Mouse (Mus musculus) c-Kit-positive CD71-positive TER-119-negative erythroid progenitor cells, embryonic 14.5 days (primary cell): ENCODE measurements around the gene Gimap7.

Experiments
- DNase-seq: peaks from one replicate; pipeline ENCODE4 v3.0.0-alpha.2; 2013; ENCODE audit warnings: low read depth

Gene Gimap7

DNA sequence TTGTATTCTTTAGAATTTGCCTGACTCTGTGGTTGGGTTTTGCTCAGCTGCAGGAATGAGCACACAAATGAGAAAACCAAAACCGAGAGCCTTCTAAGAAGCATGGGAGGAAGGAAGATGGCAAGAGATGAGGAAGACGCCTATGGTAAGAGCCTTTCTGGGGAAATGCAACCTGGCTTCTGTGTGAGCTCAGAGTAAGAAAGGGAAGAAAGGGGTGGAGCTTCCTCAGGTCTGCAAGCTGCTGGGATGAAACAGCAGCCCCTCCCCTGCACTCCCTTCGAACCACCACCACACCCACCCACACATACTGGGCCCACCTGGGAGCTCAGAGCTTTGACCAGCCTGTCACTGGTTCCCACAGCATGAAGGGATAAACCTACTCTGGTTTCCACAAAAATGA lies 22.9 kb downstream of the Gimap7 start:
- DNase-seq = no peak

DNA sequence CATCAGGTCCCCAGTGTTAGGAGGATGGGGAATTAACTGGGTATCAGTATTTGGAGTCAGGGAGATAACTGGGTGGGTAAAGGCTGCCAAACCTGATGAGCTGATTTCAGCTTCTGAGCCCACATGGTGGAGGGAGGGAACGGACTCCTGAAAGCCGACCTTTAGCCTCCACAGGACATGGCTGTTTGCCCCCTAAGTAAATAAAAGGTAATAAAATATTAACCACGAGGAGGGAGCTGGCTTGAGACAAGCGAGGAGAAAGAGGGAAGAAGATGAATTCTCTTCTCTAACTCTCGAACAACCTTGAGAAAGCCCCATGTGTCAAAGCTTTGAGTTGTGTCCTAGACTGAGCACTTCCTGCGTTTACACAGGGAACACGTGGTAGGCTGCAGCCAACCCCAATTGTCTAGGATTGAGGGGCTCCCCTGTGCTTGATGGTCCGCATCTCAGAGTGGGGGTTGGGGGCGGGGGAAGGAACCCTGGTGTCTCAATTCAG lies 23.3 kb downstream of the Gimap7 start:
- no peak for DNase-seq

DNA sequence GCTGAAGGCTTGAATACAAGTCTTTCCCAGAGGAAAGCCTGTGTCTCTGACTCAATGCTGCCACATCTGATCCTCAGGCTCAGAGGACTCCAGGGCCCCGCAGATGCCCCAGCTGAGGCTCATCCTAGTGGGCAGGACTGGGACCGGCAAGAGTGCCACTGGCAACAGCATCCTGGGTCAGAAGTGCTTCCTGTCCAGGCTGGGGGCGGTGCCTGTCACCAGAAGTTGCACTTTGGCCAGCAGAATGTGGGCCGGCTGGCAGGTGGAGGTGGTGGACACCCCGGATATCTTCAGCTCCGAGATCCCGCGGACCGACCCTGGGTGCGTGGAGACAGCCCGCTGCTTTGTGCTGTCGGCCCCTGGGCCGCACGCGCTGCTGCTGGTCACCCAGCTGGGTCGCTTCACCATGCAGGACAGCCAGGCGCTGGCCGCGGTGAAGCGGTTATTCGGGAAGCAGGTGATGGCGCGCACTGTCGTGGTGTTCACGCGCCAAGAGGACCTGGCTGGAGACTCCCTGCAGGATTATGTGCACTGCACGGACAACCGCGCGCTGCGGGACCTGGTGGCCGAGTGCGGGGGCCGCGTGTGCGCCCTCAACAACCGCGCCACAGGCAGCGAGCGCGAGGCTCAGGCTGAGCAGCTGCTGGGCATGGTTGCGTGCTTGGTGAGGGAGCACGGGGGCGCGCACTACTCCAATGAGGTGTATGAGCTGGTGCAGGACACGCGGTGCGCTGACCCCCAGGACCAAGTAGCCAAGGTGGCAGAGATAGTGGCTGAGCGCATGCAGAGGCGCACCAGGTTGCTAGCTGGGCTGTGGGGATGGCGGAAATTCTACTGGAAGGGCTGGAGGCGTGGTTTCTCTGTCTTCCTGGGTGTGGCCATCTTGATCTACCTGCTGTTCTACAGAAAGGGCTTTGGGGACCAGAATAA lies 24.3 kb downstream of the Gimap7 start:
- DNase-seq = no peak

DNA sequence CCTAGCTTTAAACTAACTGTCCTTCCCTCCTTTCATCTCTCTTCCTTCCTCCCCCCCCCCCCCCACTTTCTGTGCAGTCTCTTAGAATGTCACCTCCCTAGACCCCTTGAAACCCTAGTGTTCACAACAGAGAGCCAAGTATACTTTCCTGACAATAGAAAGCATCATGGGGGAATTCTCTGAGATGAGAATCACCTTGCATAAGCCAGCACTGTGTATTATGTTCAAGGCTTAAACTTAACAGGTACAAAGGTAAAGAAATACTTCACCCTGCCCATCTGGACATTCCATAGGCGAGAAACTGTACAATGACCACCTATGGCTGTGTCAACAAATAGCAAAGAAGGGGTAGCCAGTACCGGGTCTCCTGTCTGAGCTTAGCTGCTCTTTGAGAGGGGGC lies 27.1 kb downstream of the Gimap7 start:
- no peak for DNase-seq

DNA sequence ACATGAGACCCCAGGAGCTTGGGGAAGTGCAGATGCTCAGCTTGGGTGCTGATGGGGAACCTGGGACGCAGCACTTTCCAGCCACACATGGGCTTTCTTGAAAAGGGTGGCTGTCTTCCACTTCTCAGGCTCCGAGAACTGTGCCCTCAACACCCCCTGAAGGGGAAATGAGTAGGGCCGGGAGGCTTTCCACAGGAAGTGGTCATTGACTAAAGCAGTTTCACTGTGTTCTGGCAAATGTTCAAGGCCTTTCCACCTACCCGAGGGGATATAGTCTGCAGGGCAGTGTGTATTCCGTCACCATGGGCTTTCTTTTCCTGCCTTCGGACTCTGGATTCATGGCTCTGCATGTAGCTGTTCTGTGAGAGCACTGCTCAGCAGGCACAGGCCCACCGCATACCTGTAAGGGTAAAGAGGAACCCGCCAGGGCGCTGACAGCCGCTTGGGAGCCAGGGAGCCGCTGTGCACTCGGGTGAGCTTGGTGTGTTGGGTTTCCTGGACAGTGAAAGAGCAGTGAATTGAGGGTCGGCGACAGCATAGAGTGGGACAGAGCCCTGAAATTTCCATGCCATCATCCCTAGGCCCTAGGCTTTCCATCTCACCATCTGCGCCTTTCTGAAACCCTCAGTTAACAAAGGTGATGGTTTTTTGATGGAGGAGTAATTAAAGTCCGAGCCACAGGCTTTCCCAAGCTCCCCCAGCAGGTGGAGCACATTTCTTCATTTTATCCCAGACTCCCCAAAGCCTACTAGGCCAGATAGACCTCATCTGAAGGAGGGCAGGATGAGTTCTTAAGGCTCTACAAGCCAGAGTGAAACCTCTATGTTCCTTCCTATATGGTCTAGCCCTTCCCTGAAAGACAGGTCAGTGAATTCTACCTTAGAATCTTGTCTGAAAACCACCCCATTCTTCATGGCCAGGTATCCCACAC lies 27.8 kb downstream of the Gimap7 start, which contains the start of gene Gimap5:
TSS of gene Gimap5 (plus strand) at position 239 of the 931 bp plus-strand sequence.
- DNase-seq = no peak

DNA sequence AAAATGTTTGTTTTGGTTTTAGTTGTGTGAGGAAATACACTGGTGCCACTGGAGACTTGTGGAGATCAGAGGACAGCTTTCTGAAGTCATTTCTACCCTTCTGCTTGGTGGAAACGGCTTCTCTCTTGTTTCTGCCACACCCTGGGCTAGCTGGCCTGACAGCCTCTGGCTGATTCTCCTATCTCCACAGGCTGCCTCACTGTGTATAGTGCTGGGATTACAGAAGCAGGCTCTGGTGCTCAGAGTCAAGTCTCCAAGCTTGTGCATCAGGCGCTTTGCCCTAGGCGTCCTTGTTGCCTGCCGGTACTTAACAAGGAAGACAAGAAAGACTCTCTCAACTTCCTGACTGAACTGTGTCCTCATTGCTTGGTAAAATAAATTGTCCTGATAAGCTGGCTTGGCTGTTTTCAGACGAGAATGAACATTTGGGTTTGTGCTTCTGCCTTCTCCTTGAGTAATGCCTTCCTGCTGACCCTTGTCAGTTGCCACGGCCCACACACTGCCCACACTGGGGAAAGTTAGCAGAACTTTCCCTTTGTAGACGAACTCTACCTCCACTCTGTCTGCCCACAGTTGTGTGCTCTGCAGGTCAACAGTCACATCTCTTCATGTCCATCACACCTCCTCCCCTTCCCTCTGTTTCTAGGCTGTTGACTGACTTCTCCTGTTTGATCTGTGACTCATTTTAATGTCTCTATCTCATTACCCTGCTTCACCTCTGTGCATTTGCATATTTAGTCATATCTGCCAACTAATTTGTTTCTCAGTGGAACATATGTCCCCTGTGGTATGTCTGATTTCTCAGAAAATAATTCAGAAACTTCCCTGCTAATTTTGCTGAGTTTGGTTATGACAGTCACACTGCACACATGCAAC lies 28.9 kb downstream of the Gimap7 start:
- DNase-seq = no peak

DNA sequence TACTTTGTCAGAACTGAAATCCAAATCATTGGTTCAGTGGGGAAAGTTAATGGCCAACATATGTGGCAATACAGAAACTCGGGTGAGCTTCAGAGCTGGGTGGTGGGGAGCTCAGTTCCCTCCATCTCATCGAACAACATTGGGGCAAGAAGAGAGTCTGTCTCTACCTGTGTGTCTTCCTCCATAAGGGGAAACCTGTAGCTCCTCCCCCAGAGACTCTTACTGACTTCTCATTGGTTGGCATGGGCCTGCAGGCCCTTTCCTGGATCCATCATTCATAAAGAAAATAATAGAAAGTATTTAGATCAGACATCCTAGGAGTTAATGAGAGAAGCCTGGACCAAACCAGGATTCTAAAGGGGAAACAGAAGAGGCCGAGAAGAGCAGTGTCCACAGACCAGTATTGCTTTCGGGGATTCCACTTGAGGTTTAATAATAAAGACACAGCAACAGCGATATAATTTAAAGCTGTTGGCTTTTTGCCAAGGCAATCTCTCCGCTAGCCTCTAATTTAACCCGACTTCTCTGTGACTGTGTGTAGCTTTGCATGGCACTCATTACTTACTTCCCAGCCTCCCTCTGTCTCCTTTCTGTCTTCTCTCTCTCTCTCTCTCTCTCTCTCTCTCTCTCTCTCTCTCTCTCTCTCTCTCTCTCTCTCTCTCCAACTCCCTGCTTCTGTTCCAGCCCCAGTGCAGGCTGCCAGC lies 45.3 kb downstream of the Gimap7 start:
- DNase-seq = no peak

DNA sequence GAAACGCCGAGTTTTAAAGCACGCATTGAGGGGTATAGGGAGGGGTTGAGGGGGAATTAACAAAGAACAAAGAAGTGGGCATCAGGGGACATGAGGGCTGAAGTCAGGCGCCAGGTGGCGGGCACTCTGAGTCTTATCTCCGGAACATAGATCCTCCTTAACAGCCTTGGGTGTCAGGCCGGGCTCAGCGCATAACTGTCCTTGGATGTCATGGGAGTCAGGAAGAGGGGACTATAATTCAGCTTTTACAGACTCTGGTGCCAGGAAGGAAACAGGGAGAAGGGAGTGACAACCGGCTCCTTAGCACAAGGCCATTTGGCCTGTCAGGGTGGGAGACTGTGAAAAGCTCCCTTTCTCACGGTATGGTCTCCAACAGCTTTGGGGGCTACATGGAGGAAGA lies 46.1 kb downstream of the Gimap7 start:
- no peak for DNase-seq

DNA sequence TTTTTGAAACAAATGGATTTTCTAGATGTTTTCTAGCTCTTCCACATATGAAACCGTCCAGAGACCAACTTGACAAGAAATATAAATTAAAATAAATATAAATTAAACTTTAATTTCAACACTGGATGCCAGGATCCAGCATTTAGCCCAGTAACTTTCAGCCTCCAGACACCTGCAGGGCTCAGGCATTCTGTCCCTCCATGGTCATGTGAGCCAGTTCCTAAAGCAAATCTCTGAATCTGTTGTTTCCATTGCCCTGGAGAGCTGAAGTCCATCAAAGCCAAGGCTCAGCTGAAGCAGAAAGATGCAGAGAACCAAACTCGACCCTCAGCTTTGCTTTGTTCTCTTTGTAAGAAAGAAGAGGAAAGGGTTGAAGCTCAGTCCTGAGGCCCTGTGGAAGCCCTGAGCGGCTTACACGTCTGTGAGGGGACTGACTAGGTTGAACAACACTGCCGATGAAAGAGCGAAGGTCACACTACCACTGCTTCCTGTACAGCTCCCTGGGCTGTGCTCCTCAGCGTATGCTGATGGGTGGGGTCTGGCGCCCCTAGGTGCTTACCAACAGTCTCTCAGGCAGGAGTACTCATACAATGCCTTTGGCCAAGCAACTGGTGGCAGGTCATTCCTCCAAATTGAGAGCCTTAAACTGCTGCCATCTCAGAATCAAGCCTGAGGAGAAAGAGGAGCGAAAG lies 49.9 kb downstream of the Gimap7 start:
- DNase-seq = no peak

DNA sequence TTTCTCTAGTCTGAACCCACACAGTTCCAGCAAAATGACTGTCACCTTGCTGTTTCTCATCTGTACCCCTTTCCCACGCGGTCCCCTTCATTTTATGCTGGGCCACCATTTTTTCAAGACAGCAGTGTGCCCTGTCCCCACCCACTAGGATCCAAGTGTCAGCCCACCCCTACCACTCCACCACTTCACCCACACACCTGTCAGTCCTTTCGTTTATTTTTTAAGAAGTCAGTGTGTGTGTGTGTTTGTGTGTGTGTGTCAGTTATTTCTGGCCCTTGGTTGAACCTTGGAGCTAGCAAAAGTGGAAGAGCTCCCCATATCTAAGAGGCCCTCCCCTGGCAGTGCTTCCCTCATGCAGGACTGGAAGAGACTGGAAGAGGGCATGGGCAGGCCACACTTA lies 50.5 kb downstream of the Gimap7 start:
- no peak for DNase-seq

DNA sequence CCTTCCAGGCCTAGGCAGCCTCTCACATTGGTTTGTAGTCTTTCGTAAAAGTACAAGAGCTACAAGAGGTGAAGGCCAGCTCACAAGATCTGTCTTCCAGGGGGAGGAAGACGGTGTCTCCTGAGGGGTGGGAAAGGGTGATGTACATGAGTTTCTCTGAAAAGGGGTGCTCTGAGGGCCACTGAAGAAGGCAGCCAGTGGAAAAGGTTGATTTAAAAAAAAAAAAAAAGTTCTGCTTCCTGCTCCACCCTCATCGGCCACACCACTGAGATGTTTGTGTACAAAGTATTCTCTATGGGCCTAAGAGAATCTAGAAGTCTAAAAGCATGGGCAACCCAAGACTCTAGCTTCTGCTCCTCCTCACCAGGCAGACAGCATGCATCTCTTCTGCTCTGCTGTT lies 52.3 kb downstream of the Gimap7 start, which contains the start of gene Gimap3:
TSS of gene Gimap3 (minus strand) at position 156 of the 400 bp plus-strand sequence.
- DNase-seq = no peak

DNA sequence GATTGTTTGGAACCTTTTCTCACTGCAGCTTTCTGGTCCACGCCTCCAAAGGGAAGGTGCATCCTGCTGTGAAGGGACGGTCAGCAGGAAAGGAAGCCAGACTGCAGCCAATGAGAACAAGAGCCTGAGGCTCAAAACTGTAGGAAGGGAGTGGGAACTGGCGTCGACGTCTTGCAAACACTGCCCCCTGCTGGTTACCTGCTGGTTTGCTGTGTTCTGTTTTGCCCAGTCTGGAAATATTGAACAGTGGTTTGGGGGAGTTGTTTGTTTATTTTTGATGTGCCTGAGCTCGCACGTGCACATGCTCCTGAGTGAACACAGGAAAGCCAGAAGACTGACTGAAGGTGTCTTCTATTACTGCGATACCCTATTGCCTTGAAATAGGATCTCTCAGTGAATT lies 53.6 kb downstream of the Gimap7 start:
- DNase-seq = peak; percentile 20
